Mouse (Mus musculus) thymus, adult 2 months (tissue): ENCODE data around the gene Il1r1. TPM values are rescaled to one million over a fixed set of nuclear protein-coding genes. Genes with fewer than 3 reads are reported as not detected.

Experiments
- DNase-seq: peaks from one replicate; pipeline ENCODE4 v3.0.0; 2021
- H3K27ac ChIP-seq: fragments of 200-500 bp; 2 replicates; pipeline ENCODE4 v1.5.1; 2012; ENCODE audit warnings: low read length, control low read depth; ENCODE audit not compliant: control insufficient read depth, insufficient read depth
- H3K27me3 ChIP-seq: fragments of 200-500 bp; 2 replicates; pipeline ENCODE4 v1.6.1; 2012; ENCODE audit warnings: mild to moderate bottlenecking, low read length, moderate library complexity, mixed read lengths; ENCODE audit not compliant: control insufficient read depth, insufficient read depth
- H3K36me3 ChIP-seq: fragments of 200-500 bp; 2 replicates; pipeline ENCODE4 v1.6.1; 2012; ENCODE audit warnings: mild to moderate bottlenecking, low read length, moderate library complexity; ENCODE audit not compliant: control insufficient read depth, insufficient read depth
- H3K4me1 ChIP-seq: fragments of 200-500 bp; replicated peaks from 2 replicates; pipeline ENCODE4 v1.6.1; 2012; ENCODE audit warnings: low read length; ENCODE audit not compliant: control insufficient read depth, insufficient read depth
- H3K4me3 ChIP-seq: fragments of 200-500 bp; 2 replicates; pipeline ENCODE4 v1.5.1; 2012; ENCODE audit warnings: mild to moderate bottlenecking, low read length, control low read depth, moderate library complexity; ENCODE audit not compliant: control insufficient read depth, insufficient read depth
- CTCF ChIP-seq: fragments of 200-500 bp; IDR thresholded peaks from 2 replicates; pipeline ENCODE4 v1.5.1; 2012; ENCODE audit warnings: mild to moderate bottlenecking, control low read depth, low read length, moderate library complexity, borderline replicate concordance; ENCODE audit not compliant: control insufficient read depth, poor library complexity, insufficient read depth; ENCODE audit errors: extremely low read depth
- POLR2A ChIP-seq: fragments of 200-500 bp; IDR thresholded peaks from 2 replicates; pipeline ENCODE4 v1.6.1; 2012; ENCODE audit warnings: mild to moderate bottlenecking, low read length, control low read depth, moderate library complexity; ENCODE audit not compliant: control insufficient read depth, poor library complexity, insufficient read depth; ENCODE audit errors: extremely low read depth
- WGBS: fragments of 180-500 bp; shearing (Covaris S2); methylation state at CpG from one replicate; pipeline ENCODE4 v1.1.7; 2018; 5-methylcytosine and 5-hydroxymethylcytosine counted together
- polyA plus RNA-seq: library from polyadenylated mRNA; depleted of rRNA; stranded (reverse); fragments of >200 nt; gene quantifications from 2 replicates; pipeline ENCODE4 v1.2.3, GENCODE M21; 2012; rRNA removed

The Il1r1 gene
- polyA plus RNA-seq, 1 experiment, result 3.3 TPM

DNA sequence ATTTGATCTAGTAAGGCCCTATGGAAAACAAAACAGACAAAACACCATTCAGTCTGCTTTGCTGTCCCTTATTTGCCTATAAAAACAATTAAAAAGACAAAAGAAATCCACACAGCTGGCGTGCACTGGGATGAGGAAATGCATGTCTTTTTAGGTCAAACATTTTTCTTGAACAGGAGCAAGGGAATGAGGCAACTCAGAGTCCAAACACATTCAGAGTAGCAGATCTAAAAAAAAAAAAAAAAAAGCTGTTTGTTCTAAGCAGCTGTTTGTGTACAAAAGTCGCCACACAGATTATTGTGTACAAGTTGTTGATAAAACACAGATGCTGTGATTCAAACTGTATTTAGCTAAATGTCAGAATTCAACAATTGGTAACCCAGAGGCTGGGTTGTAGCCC, 133.0 kb downstream of the Il1r1 start:
- H3K27me3 ChIP-seq, result no peaks in the 10 kb centered on the region
- 93% methylated on average over 2 of the region's 2 CpGs for WGBS

DNA sequence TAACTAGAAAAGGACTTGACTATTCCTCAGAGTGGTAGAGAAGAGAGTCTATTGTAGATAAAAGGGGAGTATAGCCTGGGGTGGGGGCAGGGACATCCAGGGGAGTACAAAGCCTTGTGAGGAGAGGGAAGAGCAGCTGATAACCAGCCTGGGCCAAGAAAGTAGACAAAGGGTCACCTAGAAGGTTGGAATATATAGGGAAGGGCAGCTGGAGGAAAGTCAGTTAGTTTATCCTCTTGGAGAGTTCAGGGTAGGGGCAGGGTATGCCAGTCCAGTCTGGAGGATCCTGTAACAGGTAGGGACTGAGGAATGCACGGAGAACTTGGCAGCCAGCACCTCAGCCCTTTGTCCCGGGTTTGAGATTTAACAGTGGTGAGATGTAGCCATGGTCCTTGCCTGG, 133.5 kb downstream of the Il1r1 start:
- no peaks in the 10 kb centered on the region for H3K4me1 ChIP-seq
- no peak overlapping the region for H3K4me3 ChIP-seq
- DNase-seq, result no peak
- H3K27ac ChIP-seq, result no peak overlapping the region
- 98% methylated on average over 2 of the region's 2 CpGs for whole genome bisulfite sequencing
- no peak for TF ChIP-seq CTCF
- no peak for TF ChIP-seq POLR2A
- no peaks in the 10 kb centered on the region for H3K27me3 ChIP-seq
- no peaks in the 10 kb centered on the region for H3K36me3 ChIP-seq

More for the DNA sequence above, 133.0 kb downstream of the Il1r1 start:
- Histone ChIP-seq H3K4me1 (no peaks in the 10 kb centered on the region), H3K27ac (no peak overlapping the region), H3K36me3 (no peaks in the 10 kb centered on the region), H3K4me3 (no peak overlapping the region)
- TF ChIP-seq POLR2A, result no peak
- no peak for TF ChIP-seq CTCF
- no peak for DNase-seq

DNA sequence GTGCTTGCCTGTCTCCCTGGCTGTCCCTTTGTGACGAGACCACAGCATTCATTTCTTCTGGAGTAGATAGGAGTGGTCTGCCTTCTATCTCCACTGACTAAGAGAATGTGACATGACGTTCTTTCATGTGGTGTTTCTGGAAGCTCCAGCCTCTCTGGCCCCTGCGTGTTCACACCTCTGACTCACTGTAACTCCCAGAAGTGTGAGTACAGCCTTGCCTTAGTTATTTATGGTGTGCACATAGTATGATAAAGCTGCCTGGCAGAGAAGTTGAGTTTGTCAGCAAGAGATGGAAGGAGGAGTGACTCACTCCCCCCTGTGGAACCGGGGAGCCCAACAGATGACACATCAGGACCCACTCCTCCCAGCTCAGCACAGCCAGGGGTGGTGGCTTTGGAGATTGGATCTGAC, 133.9 kb downstream of the Il1r1 start:
- Histone ChIP-seq H3K27me3 (no peaks in the 10 kb centered on the region), H3K4me1 (no peaks in the 10 kb centered on the region), H3K27ac (no peak overlapping the region), H3K36me3 (no peaks in the 10 kb centered on the region), H3K4me3 (no peak overlapping the region)
- no peak for DNase-seq
- TF ChIP-seq POLR2A (no peak), CTCF (no peak)
- WGBS, result 70% methylated on average over 4 of the region's 4 CpGs

DNA sequence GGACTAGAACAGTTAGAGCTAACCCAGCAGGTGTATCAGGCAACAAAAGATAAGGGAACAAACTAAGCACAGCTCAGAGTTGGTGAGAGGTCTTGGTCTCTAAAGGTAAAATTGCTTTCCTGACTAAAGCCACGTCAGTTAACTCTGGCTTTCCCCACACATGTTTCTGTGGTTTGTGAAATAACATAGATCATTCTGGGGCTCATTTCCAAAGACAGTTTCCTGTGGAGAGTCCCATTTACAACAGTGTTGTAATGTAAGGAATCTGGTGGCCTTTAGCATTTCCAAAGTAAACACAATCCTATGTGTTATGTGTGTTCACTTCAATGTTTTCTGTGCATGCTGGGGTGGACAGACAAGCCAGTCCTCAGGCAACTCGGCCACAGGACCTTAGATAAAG, 134.9 kb downstream of the Il1r1 start:
- no peaks in the 10 kb centered on the region for H3K27me3 ChIP-seq
- 46% methylated on average over 2 of the region's 2 CpGs for WGBS
- DNase-seq, result no peak
- H3K36me3 ChIP-seq, result no peaks in the 10 kb centered on the region
- H3K27ac ChIP-seq, result no peak overlapping the region
- TF ChIP-seq CTCF (no peak), POLR2A (no peak)
- H3K4me1 ChIP-seq, result no peaks in the 10 kb centered on the region
- no peak overlapping the region for H3K4me3 ChIP-seq

DNA sequence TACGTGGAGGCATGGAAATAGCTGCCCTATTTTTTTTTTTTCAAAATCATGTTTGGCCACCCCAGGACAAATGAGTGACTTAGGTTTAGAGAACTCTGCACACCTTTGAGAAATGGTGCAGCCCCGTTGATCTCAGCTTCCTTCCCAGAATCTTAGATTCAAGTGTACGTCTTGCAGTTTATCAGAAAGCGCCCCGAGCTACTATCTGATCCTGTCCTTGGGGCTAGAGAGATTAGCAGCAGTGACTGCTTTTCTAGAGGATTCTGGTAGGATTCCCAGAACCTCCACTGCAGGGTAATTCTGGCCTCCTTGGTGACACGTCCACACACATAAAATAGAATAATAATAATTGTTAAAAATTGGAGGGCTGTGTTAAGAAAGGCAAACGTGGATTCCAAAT, 136.1 kb downstream of the Il1r1 start:
- DNase-seq, result no peak
- no peak overlapping the region for H3K4me3 ChIP-seq
- H3K27ac ChIP-seq, result no peak overlapping the region
- TF ChIP-seq POLR2A, result no peak
- TF ChIP-seq CTCF, result no peak
- no peaks in the 10 kb centered on the region for H3K4me1 ChIP-seq
- no peaks in the 10 kb centered on the region for H3K36me3 ChIP-seq
- no peaks in the 10 kb centered on the region for H3K27me3 ChIP-seq
- 81% methylated on average over 7 of the region's 7 CpGs for WGBS

DNA sequence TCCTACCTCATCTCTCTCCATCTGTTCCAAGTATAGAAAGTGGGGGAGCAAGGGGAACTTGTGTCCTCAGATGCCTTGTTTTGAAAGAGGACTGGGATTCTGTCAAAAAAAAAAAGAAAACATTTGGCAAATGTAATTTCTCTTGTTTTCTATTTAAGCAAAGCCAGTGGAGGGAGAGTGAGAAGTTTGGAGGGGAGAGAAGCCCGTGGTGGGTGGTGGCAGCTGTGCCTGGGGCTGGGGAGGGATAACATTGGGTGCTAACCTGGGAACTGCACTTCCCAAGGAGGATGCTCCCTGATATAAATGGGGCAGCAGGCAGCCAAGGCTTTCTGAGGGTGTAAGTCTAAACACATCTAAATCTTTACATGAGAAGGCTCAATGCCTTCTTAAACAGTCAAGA, 136.7 kb downstream of the Il1r1 start:
- Histone ChIP-seq H3K4me3 (no peak overlapping the region), H3K27me3 (no peaks in the 10 kb centered on the region), H3K36me3 (no peaks in the 10 kb centered on the region), H3K4me1 (no peaks in the 10 kb centered on the region), H3K27ac (no peak overlapping the region)
- DNase-seq, result no peak
- no peak for TF ChIP-seq CTCF
- TF ChIP-seq POLR2A, result no peak
- 90% methylated on average over 1 of the region's 1 CpGs for WGBS

DNA sequence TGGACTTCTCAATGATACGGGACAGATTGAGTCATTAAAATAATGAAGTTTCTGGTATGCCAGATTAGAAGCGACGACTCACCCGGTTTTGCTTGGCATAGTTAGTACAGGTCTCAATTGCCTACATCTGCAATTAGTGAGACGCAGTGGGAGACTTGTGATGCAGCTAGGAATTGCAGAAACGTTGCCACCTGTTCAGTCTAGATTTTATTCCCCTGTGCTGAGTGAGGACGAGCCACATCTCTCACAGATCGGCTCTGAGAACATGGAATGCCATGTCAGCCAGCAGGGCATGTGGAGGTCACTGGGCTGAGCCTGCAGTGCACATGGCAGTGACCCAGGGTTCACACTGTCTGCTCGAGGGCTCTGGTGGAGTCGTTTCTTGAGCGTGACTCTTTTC, 137.9 kb downstream of the Il1r1 start:
- Histone ChIP-seq H3K27me3 (no peaks in the 10 kb centered on the region), H3K4me3 (no peak overlapping the region), H3K27ac (no peak overlapping the region), H3K36me3 (no peaks in the 10 kb centered on the region), H3K4me1 (no peaks in the 10 kb centered on the region)
- WGBS, result 93% methylated on average over 11 of the region's 11 CpGs
- TF ChIP-seq POLR2A (no peak), CTCF (no peak)
- no peak for DNase-seq

Other genes with a start within 250 kb of the Il1r1 start
- gene Il1r2, start 151.0 kb upstream of the Il1r1 start, polyA plus RNA-seq, result 3.8 and 4.2 TPM in 2 replicates
- 5.5 and 7.3 TPM in 2 replicates for gene Il1rl2, start 99.5 kb downstream of the Il1r1 start, polyA plus RNA-seq
- 0.29 and 0.46 TPM in 2 replicates for gene Il1rl1, start 204.5 kb downstream of the Il1r1 start, polyA plus RNA-seq
- 2.5 and 2.7 TPM in 2 replicates for gene Il18r1, start 240.5 kb downstream of the Il1r1 start, polyA plus RNA-seq